Mouse (Mus musculus) cortical plate, adult 2 months (tissue): ENCODE measurements around the gene Slc6a5. TPM values are rescaled to one million over a fixed set of nuclear protein-coding genes. Genes with fewer than 3 reads are reported as not detected.

Experiments
- H3K27ac ChIP-seq: fragments of 200-500 bp; 2 replicates; pipeline ENCODE4 v1.5.1; 2012; ENCODE audit warnings: low read length, control low read depth, inconsistent platforms; ENCODE audit not compliant: insufficient read depth
- H3K4me1 ChIP-seq: fragments of 200-500 bp; 2 replicates; pipeline ENCODE4 v1.6.1; 2011; ENCODE audit warnings: low read length; ENCODE audit not compliant: control insufficient read depth, insufficient read depth
- H3K4me3 ChIP-seq: fragments of 200-500 bp; 2 replicates; pipeline ENCODE4 v1.5.1; 2011; ENCODE audit warnings: mild to moderate bottlenecking, low read length, control low read depth; ENCODE audit not compliant: insufficient read depth
- CTCF ChIP-seq: fragments of 200-500 bp; IDR thresholded peaks from 2 replicates; pipeline ENCODE4 v1.5.1; 2011; ENCODE audit warnings: mild to moderate bottlenecking, control low read depth, low read length; ENCODE audit not compliant: insufficient read depth; ENCODE audit errors: extremely low read depth
- POLR2A ChIP-seq: fragments of 200-500 bp; IDR thresholded peaks from 2 replicates; pipeline ENCODE4 v1.6.1; 2011; ENCODE audit warnings: mild to moderate bottlenecking, low read length, control low read depth; ENCODE audit not compliant: insufficient read depth; ENCODE audit errors: extremely low read depth
- polyA plus RNA-seq: library from polyadenylated mRNA; depleted of rRNA; stranded (reverse); fragments of >200 nt; gene quantifications from 2 replicates; pipeline ENCODE4 v1.2.3, GENCODE M21; 2012

Gene Slc6a5
- polyA plus RNA-seq, 1 experiment: 0.06 TPM

- no peak overlapping the region for H3K4me3 ChIP-seq
- no peak overlapping the region for H3K27ac ChIP-seq
- H3K4me1 ChIP-seq: peaks cover 3% of the 10 kb centered on the region
- TF ChIP-seq CTCF: no peak
- TF ChIP-seq POLR2A: no peak
Measured at GRCm38 (mm10) chr7:49936821-49937220, 26.9 kb downstream of the Slc6a5 start.

GRCm38 (mm10) chr7:49942023-49942422 lies 32.1 kb downstream of the Slc6a5 start:
- Histone ChIP-seq H3K4me3 (no peak overlapping the region), H3K27ac (no peak overlapping the region), H3K4me1 (peaks cover 3% of the 10 kb centered on the region)
- no peak for TF ChIP-seq CTCF
- no peak for TF ChIP-seq POLR2A

- H3K4me1 ChIP-seq: no peaks in the 10 kb centered on the region
- no peak overlapping the region for H3K27ac ChIP-seq
- no peak for TF ChIP-seq POLR2A
- H3K4me3 ChIP-seq: no peak overlapping the region
Measured at GRCm38 (mm10) chr7:49942490-49942889, 32.5 kb downstream of the Slc6a5 start.

GRCm38 (mm10) chr7:49946691-49947090 lies 36.7 kb downstream of the Slc6a5 start:
- no peak for TF ChIP-seq POLR2A
- no peak for TF ChIP-seq CTCF
- Histone ChIP-seq H3K4me1 (no peaks in the 10 kb centered on the region), H3K4me3 (no peak overlapping the region), H3K27ac (no peak overlapping the region)

GRCm38 (mm10) chr7:49953546-49954181 lies 43.7 kb downstream of the Slc6a5 start:
- no peak for TF ChIP-seq POLR2A
- peak; percentile 62 for TF ChIP-seq CTCF
- Histone ChIP-seq H3K4me1 (no peaks in the 10 kb centered on the region), H3K27ac (no peak overlapping the region), H3K4me3 (no peak overlapping the region)

- no peak for TF ChIP-seq CTCF
- TF ChIP-seq POLR2A: no peak
- no peaks in the 10 kb centered on the region for H3K4me1 ChIP-seq
- no peak overlapping the region for H3K27ac ChIP-seq
- no peak overlapping the region for H3K4me3 ChIP-seq
Measured at GRCm38 (mm10) chr7:49954834-49955233, 44.9 kb downstream of the Slc6a5 start.

- Histone ChIP-seq H3K27ac (no peak overlapping the region), H3K4me1 (no peaks in the 10 kb centered on the region), H3K4me3 (no peak overlapping the region)
- no peak for TF ChIP-seq POLR2A
- no peak for TF ChIP-seq CTCF
Measured at GRCm38 (mm10) chr7:49957142-49957541, 47.2 kb downstream of the Slc6a5 start.

GRCm38 (mm10) chr7:49963764-49964163 lies 53.8 kb downstream of the Slc6a5 start:
- H3K4me3 ChIP-seq: no peak overlapping the region
- TF ChIP-seq CTCF (no peak), POLR2A (no peak)
- H3K4me1 ChIP-seq: no peaks in the 10 kb centered on the region
- H3K27ac ChIP-seq: no peak overlapping the region

GRCm38 (mm10) chr7:49969516-49969915 lies 59.6 kb downstream of the Slc6a5 start:
- H3K4me1 ChIP-seq: no peaks in the 10 kb centered on the region
- H3K27ac ChIP-seq: no peak overlapping the region
- H3K4me3 ChIP-seq: no peak overlapping the region
- TF ChIP-seq POLR2A (no peak), CTCF (no peak)

GRCm38 (mm10) chr7:49974841-49975440 lies 65.0 kb downstream of the Slc6a5 start, which contains the start of gene Nell1:
Nell1 (plus strand) TSS chr7:49974864.
- Histone ChIP-seq H3K4me1 (no peaks in the 10 kb centered on the region), H3K27ac (no peak within 1 kb of the TSS; the same call in 1 of the 2 replicates), H3K4me3 (peak within 1 kb of the TSS; percentile 63)
- no peak for TF ChIP-seq CTCF
- no peak for TF ChIP-seq POLR2A
